Mouse (Mus musculus): Measurements from ENCODE around the gene Mtrf1l. TPM values are rescaled to one million over a fixed set of nuclear protein-coding genes. Genes with fewer than 3 reads are reported as not detected.

Mtrf1l gene
- polyA plus RNA-seq, 1 experiment from 2014 or later: 10.6 TPM

GRCm38 (mm10) chr10:5802866-5803265, 20.8 kb downstream of the Mtrf1l start:
- WGBS: 40% methylated on average over 6 of the region's 6 CpGs
- H3K9me3 ChIP-seq: no peaks in the 10 kb centered on the region
- no peak overlapping the region for H3K27ac ChIP-seq (replicated peaks)
- H3K4me2 ChIP-seq: peak overlapping the region; percentile 41
- H3K36me3 ChIP-seq: peaks cover 23% of the 10 kb centered on the region
- no peak overlapping the region for H3K9ac ChIP-seq
- H3K27me3 ChIP-seq: no peaks in the 10 kb centered on the region
- peak overlapping the region; percentile 14; the same call in 1 of the 2 replicates for H3K4me3 ChIP-seq
- peaks cover 28% of the 10 kb centered on the region for H3K4me1 ChIP-seq (replicated peaks)
- no peak for ATAC-seq (ENCODE audit: low FRiP score, low read depth)

DNA sequence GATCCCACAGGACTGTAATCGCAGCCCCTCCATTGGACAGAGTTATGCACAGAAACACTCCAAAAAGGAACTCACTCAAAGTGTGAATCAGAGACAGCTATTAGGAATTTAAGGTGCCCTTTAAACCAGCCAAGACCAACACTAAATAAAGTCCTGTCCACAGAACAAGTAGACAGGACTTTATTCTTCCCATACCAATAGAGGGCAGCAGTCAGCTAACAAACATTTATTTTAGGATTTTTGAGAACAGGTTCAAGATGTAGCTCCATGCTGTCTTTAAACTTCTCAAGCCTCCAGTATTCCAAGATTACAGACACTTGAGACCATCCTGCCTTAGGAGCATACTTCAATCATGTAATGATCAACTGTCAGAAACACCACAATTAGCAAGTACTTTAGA, 23.2 kb downstream of the Mtrf1l start:
- no peaks in the 10 kb centered on the region for H3K9me3 ChIP-seq
- H3K9ac ChIP-seq: no peak overlapping the region
- H3K27me3 ChIP-seq: no peaks in the 10 kb centered on the region
- H3K27ac ChIP-seq (replicated peaks): no peak overlapping the region
- H3K4me3 ChIP-seq: no peak overlapping the region
- no peak for ATAC-seq (ENCODE audit: low FRiP score, low read depth)
- H3K36me3 ChIP-seq: peaks cover 25% of the 10 kb centered on the region
- no peak overlapping the region for H3K4me2 ChIP-seq
- WGBS: 100% methylated on average over 1 of the region's 1 CpGs
- H3K4me1 ChIP-seq (replicated peaks): peaks cover 23% of the 10 kb centered on the region

- 84% methylated on average over 4 of the region's 4 CpGs for WGBS
- Histone ChIP-seq H3K9ac (no peak overlapping the region), H3K27me3 (no peaks in the 10 kb centered on the region), H3K27ac (replicated peaks) (no peak overlapping the region), H3K36me3 (peaks cover 25% of the 10 kb centered on the region), H3K4me3 (no peak overlapping the region), H3K4me1 (replicated peaks) (peaks cover 6% of the 10 kb centered on the region), H3K9me3 (no peaks in the 10 kb centered on the region), H3K4me2 (no peak overlapping the region)
- no peak for ATAC-seq (ENCODE audit: low FRiP score, low read depth)
These were observed 25.6 kb downstream of the Mtrf1l start for GRCm38 (mm10) chr10:5798069-5798468.

DNA sequence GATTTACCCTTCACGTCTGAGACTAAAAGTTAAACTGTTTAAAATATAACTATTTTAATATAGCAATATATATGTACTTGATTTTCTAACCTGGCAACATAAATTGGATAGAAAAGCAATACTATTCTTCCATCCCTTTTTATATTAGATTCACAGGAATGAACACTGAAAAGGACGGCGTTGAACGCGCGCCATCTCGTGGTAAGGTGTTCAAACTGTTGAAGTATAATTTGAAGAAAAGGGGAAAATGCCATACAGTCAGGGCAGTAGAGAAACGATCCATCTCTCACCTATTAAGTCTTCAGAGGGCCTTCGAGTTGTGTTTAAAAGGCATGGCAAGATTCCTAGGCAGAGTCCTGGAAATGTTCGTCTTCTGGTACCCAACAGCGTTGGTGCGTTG, 33.1 kb downstream of the Mtrf1l start:
- no peaks in the 10 kb centered on the region for H3K9me3 ChIP-seq
- no peak overlapping the region for H3K4me2 ChIP-seq
- H3K27ac ChIP-seq (replicated peaks): no peak overlapping the region
- no peaks in the 10 kb centered on the region for H3K4me1 ChIP-seq (replicated peaks)
- WGBS: 23% methylated on average over 12 of the region's 12 CpGs
- no peaks in the 10 kb centered on the region for H3K36me3 ChIP-seq
- H3K4me3 ChIP-seq: no peak overlapping the region
- H3K9ac ChIP-seq: no peak overlapping the region
- no peak for ATAC-seq (ENCODE audit: low FRiP score, low read depth)
- H3K27me3 ChIP-seq: no peaks in the 10 kb centered on the region

GRCm38 (mm10) chr10:5786923-5787322, 36.8 kb downstream of the Mtrf1l start:
- H3K4me3 ChIP-seq: no peak overlapping the region
- peak; percentile 69; the same call in 1 of the 2 replicates for ATAC-seq (ENCODE audit: low FRiP score, low read depth)
- H3K27me3 ChIP-seq: no peaks in the 10 kb centered on the region
- WGBS: 29% methylated on average over 4 of the region's 4 CpGs
- H3K9me3 ChIP-seq: no peaks in the 10 kb centered on the region
- no peak overlapping the region for H3K27ac ChIP-seq (replicated peaks)
- H3K4me2 ChIP-seq: no peak overlapping the region
- no peak overlapping the region for H3K9ac ChIP-seq
- H3K4me1 ChIP-seq (replicated peaks): no peaks in the 10 kb centered on the region
- no peaks in the 10 kb centered on the region for H3K36me3 ChIP-seq

Other genes starting within 250 kb of the Mtrf1l start
- 1.1 and 1.2 TPM in 2 replicates for gene Myct1, start 230.1 kb downstream of the Mtrf1l start, polyA plus RNA-seq (2015; fragmentation: Nextera tagmentation; extraction: Ambion mirVana)
- gene Vip, start 184.7 kb downstream of the Mtrf1l start, polyA plus RNA-seq (2015; fragmentation: Nextera tagmentation; extraction: Ambion mirVana): 1.2 and 2.2 TPM in 2 replicates
- 14.2 and 16.9 TPM in 2 replicates for gene Fbxo5, start 18.3 kb downstream of the Mtrf1l start, polyA plus RNA-seq (2015; fragmentation: Nextera tagmentation; extraction: Ambion mirVana)
- gene Rgs17, start 98.5 kb upstream of the Mtrf1l start, polyA plus RNA-seq (2015; fragmentation: Nextera tagmentation; extraction: Ambion mirVana): 26.2 and 27.6 TPM in 2 replicates